Mouse (Mus musculus) G1E (cell line): ENCODE results near the gene Cers6. TPM values are rescaled to one million over a fixed set of nuclear protein-coding genes. Genes with fewer than 3 reads are reported as not detected.

Experiments
- ATAC-seq: 2 replicates; pipeline ENCODE4 v1.8.0; 2016; ENCODE audit warnings: mild to moderate bottlenecking; ENCODE audit not compliant: insufficient number of reproducible peaks, poor library complexity, low FRiP score, severe bottlenecking; ENCODE audit errors: extremely low read depth
- DNase-seq: peaks from one replicate; pipeline ENCODE4 v3.0.0; 2012; ENCODE audit warnings: low spot score
- H3K27me3 ChIP-seq: 2 replicates; pipeline ENCODE4 v1.6.1; 2012; ENCODE audit warnings: mild to moderate bottlenecking, low read length, inconsistent platforms; ENCODE audit not compliant: insufficient read depth
- H3K36me3 ChIP-seq: replicated peaks from 2 replicates; pipeline ENCODE3; 2012; ENCODE audit warnings: mild to moderate bottlenecking, inconsistent platforms
- H3K4me1 ChIP-seq: 2 replicates; pipeline ENCODE4 v1.6.1; 2012; ENCODE audit warnings: low read depth, low read length, inconsistent platforms, mixed read lengths; ENCODE audit not compliant: insufficient read depth
- H3K4me3 ChIP-seq: 2 replicates; pipeline ENCODE4 v1.5.1; 2012; ENCODE audit warnings: low read depth, mild to moderate bottlenecking, inconsistent platforms, low read length, moderate library complexity, mixed read lengths
- H3K9me3 ChIP-seq: replicated peaks from 2 replicates; pipeline ENCODE4 v1.6.1; 2012; ENCODE audit warnings: inconsistent platforms
- CTCF ChIP-seq: IDR thresholded peaks from 2 replicates; pipeline ENCODE4 v1.5.1; 2012; ENCODE audit warnings: low read depth, low read length, inconsistent platforms, mixed read lengths
- GATA1 ChIP-seq: IDR thresholded peaks from 2 replicates; pipeline ENCODE4 v1.6.1; 2012; ENCODE audit warnings: borderline replicate concordance, low read length, inconsistent platforms, mixed read lengths
- GATA2 ChIP-seq: IDR thresholded peaks from 2 replicates; pipeline ENCODE4 v1.6.1; 2012; ENCODE audit warnings: low read depth, low read length, inconsistent platforms, borderline replicate concordance
- POLR2AphosphoS5 ChIP-seq: IDR thresholded peaks from 2 replicates; pipeline ENCODE4 v1.6.1; 2012; ENCODE audit warnings: low read depth, low read length, inconsistent platforms; ENCODE audit not compliant: insufficient replicate concordance
- TAL1 ChIP-seq: conservative IDR thresholded peaks from 2 replicates; pipeline ENCODE4 v1.6.1; 2012; ENCODE audit warnings: low read depth, low read length, inconsistent platforms, mixed read lengths
- polyA plus RNA-seq: library from polyadenylated mRNA; stranded (reverse); fragments of >175 nt; gene quantifications from 2 replicates; pipeline ENCODE4 v1.2.3, GENCODE M21; 2012
- total RNA-seq, 2 experiments: library from RNA; stranded (forward) in 1 of 2; stranded (reverse) in 1 of 2; fragments of 200-1000 nt in 1 of 2; fragments of >200 nt in 1 of 2; fragmentation: Nextera tagmentation in 1 of 2; gene quantifications; 2 replicates each; pipeline ENCODE4 v1.2.3; 2014 to 2017

Gene Cers6
- total and polyA plus RNA-seq, 3 experiments, result 14.8 to 92.4 (median 55.7) TPM

- no peak for ATAC-seq
- Histone ChIP-seq H3K36me3 (peaks cover 25% of the 10 kb centered on the region), H3K9me3 (no peaks in the 10 kb centered on the region; the same call in 1 of the 2 replicates), H3K4me3 (no peak overlapping the region), H3K27me3 (no peaks in the 10 kb centered on the region), H3K4me1 (peaks cover 53% of the 10 kb centered on the region)
- DNase-seq, result no peak
- TF ChIP-seq TAL1 (no peak), CTCF (no peak), GATA1 (no peak), POLR2AphosphoS5 (no peak)
Observed at GRCm38 (mm10) chr2:68915742-68916141, 54.5 kb downstream of the Cers6 start.

GRCm38 (mm10) chr2:68916299-68916698 lies 55.1 kb downstream of the Cers6 start:
- H3K36me3 ChIP-seq, result peaks cover 25% of the 10 kb centered on the region
- no peak overlapping the region; the same call in 1 of the 2 replicates for H3K4me3 ChIP-seq
- no peaks in the 10 kb centered on the region for H3K27me3 ChIP-seq
- TF ChIP-seq POLR2AphosphoS5, result no peak
- TF ChIP-seq GATA2, result no peak
- no peak for TF ChIP-seq GATA1
- no peak for TF ChIP-seq TAL1
- TF ChIP-seq CTCF, result no peak
- ATAC-seq, result no peak
- H3K9me3 ChIP-seq, result no peaks in the 10 kb centered on the region; the same call in 1 of the 2 replicates
- DNase-seq, result no peak
- peaks cover 51% of the 10 kb centered on the region for H3K4me1 ChIP-seq

- peak; percentile 83 for ATAC-seq
- Histone ChIP-seq H3K27me3 (no peaks in the 10 kb centered on the region), H3K4me3 (no peak overlapping the region), H3K9me3 (no peaks in the 10 kb centered on the region; the same call in 1 of the 2 replicates), H3K4me1 (peaks cover 46% of the 10 kb centered on the region), H3K36me3 (peaks cover 24% of the 10 kb centered on the region)
- TF ChIP-seq POLR2AphosphoS5 (no peak), GATA2 (no peak), CTCF (no peak), TAL1 (no peak), GATA1 (no peak)
- DNase-seq, result peak; percentile 26
Observed at GRCm38 (mm10) chr2:68917010-68917409, 55.8 kb downstream of the Cers6 start.

- H3K9me3 ChIP-seq, result no peaks in the 10 kb centered on the region
- ATAC-seq, result no peak
- H3K36me3 ChIP-seq, result peaks cover 19% of the 10 kb centered on the region
Observed at GRCm38 (mm10) chr2:68917524-68917923, 56.3 kb downstream of the Cers6 start.

GRCm38 (mm10) chr2:68924344-68924743 lies 63.1 kb downstream of the Cers6 start:
- Histone ChIP-seq H3K27me3 (no peaks in the 10 kb centered on the region), H3K36me3 (peaks cover 25% of the 10 kb centered on the region), H3K9me3 (no peaks in the 10 kb centered on the region), H3K4me1 (peaks cover 22% of the 10 kb centered on the region), H3K4me3 (no peak overlapping the region)
- ATAC-seq, result no peak
- no peak for DNase-seq
- TF ChIP-seq CTCF (no peak), GATA1 (no peak), GATA2 (no peak), POLR2AphosphoS5 (no peak), TAL1 (no peak)

More at GRCm38 (mm10) chr2:68917524-68917923, 56.3 kb downstream of the Cers6 start:
- no peaks in the 10 kb centered on the region for H3K27me3 ChIP-seq
- H3K4me3 ChIP-seq, result no peak overlapping the region
- no peak for DNase-seq
- peaks cover 40% of the 10 kb centered on the region for H3K4me1 ChIP-seq
- TF ChIP-seq POLR2AphosphoS5, result no peak
- no peak for TF ChIP-seq GATA2
- no peak for TF ChIP-seq CTCF
- TF ChIP-seq TAL1, result no peak
- TF ChIP-seq GATA1, result no peak

- no peak overlapping the region for H3K4me3 ChIP-seq
- H3K9me3 ChIP-seq, result no peaks in the 10 kb centered on the region
- TF ChIP-seq GATA1 (no peak), CTCF (no peak), GATA2 (no peak), TAL1 (no peak), POLR2AphosphoS5 (no peak)
- ATAC-seq, result no peak
- H3K4me1 ChIP-seq, result peaks cover 27% of the 10 kb centered on the region
- DNase-seq, result no peak
- peaks cover 31% of the 10 kb centered on the region for H3K36me3 ChIP-seq
- no peaks in the 10 kb centered on the region for H3K27me3 ChIP-seq
Observed at GRCm38 (mm10) chr2:68925542-68925941, 64.3 kb downstream of the Cers6 start.
